Mouse (Mus musculus) embryo, embryonic 11 days (tissue): ENCODE measurements at regions not wholly inside any gene's neighbourhood (a gene's known extent, or its start where the extent isn't known, plus 50 kb on each side); places are given as distances from the start of the nearest gene placed in this dataset.

Experiments
- DNase-seq: peaks from one replicate; pipeline ENCODE4 v3.0.0-alpha.2; 2015

GRCm38 (mm10) chr14:25306961-25307654 lies 151.9 kb upstream of the Zmiz1 start:
- DNase-seq = no peak

- DNase-seq = no peak
Observed at GRCm38 (mm10) chr14:25308051-25308450, 150.9 kb upstream of the Zmiz1 start.

GRCm38 (mm10) chr14:25310671-25311151 lies 148.3 kb upstream of the Zmiz1 start:
- no peak for DNase-seq

GRCm38 (mm10) chr14:25311475-25311874 lies 147.5 kb upstream of the Zmiz1 start:
- no peak for DNase-seq

GRCm38 (mm10) chr14:25312135-25312534 lies 146.8 kb upstream of the Zmiz1 start:
- DNase-seq = no peak

- no peak for DNase-seq
Observed at GRCm38 (mm10) chr14:25312814-25313426, 146.1 kb upstream of the Zmiz1 start.

GRCm38 (mm10) chr14:25313693-25314240 lies 145.2 kb upstream of the Zmiz1 start:
- no peak for DNase-seq

GRCm38 (mm10) chr14:25316491-25316890 lies 142.5 kb upstream of the Zmiz1 start:
- DNase-seq = no peak

- DNase-seq = peak; percentile 92
Observed at GRCm38 (mm10) chr14:25317680-25318471, 141.1 kb upstream of the Zmiz1 start.

GRCm38 (mm10) chr14:25318909-25319308 lies 140.1 kb upstream of the Zmiz1 start:
- no peak for DNase-seq

- DNase-seq = no peak
Observed at GRCm38 (mm10) chr14:25320141-25320540, 138.8 kb upstream of the Zmiz1 start.

GRCm38 (mm10) chr14:25323542-25324484 lies 135.2 kb upstream of the Zmiz1 start:
- no peak for DNase-seq

GRCm38 (mm10) chr14:25325887-25326286 lies 133.1 kb upstream of the Zmiz1 start:
- DNase-seq = no peak

GRCm38 (mm10) chr14:25328230-25328629 lies 130.8 kb upstream of the Zmiz1 start:
- no peak for DNase-seq

GRCm38 (mm10) chr14:25334186-25334585 lies 124.8 kb upstream of the Zmiz1 start:
- DNase-seq = no peak

GRCm38 (mm10) chr14:25336875-25337274 lies 122.1 kb upstream of the Zmiz1 start:
- no peak for DNase-seq

- DNase-seq = peak; percentile 74
Observed at GRCm38 (mm10) chr14:25338404-25339051, 120.5 kb upstream of the Zmiz1 start.

GRCm38 (mm10) chr14:25340845-25341244 lies 118.1 kb upstream of the Zmiz1 start:
- DNase-seq = no peak

- no peak for DNase-seq
Observed at GRCm38 (mm10) chr14:25341848-25342427, 117.0 kb upstream of the Zmiz1 start.

GRCm38 (mm10) chr14:25342865-25343565 lies 116.0 kb upstream of the Zmiz1 start:
- DNase-seq = no peak

- DNase-seq = no peak
Observed at GRCm38 (mm10) chr14:25345995-25346394, 113.0 kb upstream of the Zmiz1 start.
